Mouse (Mus musculus) stomach, embryonic 15.5 days (tissue): ENCODE measurements around the gene Tspan17. TPM values are rescaled to one million over a fixed set of nuclear protein-coding genes. Genes with fewer than 3 reads are reported as not detected.

Source experiments
- polyA plus RNA-seq: library from polyadenylated mRNA; unstranded; fragments of >200 nt; fragmentation: Nextera tagmentation; extraction: Ambion mirVana; gene quantifications from 2 replicates; pipeline ENCODE4 v1.2.1, GENCODE M21; 2015

The Tspan17 gene
- polyA plus RNA-seq, 1 experiment from 2014 or later: 14.7 TPM

Other genes starting within 250 kb of the Tspan17 start
- 109 and 115 TPM in 2 replicates for gene 4833439L19Rik, start 223.9 kb upstream of the Tspan17 start, polyA plus RNA-seq
- gene Arl10, start 214.4 kb upstream of the Tspan17 start, polyA plus RNA-seq: 25.9 and 26.3 TPM in 2 replicates
- gene Nop16, start 199.3 kb upstream of the Tspan17 start, polyA plus RNA-seq: 85.9 and 88.2 TPM in 2 replicates
- 193 and 207 TPM in 2 replicates for gene Higd2a, start 199.2 kb upstream of the Tspan17 start, polyA plus RNA-seq
- gene Cltb, start 178.0 kb upstream of the Tspan17 start, polyA plus RNA-seq: 62.5 and 82.6 TPM in 2 replicates
- gene Faf2, start 167.6 kb upstream of the Tspan17 start, polyA plus RNA-seq: 69.9 and 75.3 TPM in 2 replicates
- 69.1 and 76.4 TPM in 2 replicates for gene Rnf44, start 95.5 kb upstream of the Tspan17 start, polyA plus RNA-seq
- 7.9 and 8.7 TPM in 2 replicates for gene Cdhr2, start 87.9 kb upstream of the Tspan17 start, polyA plus RNA-seq
- gene Gprin1, start 39.5 kb upstream of the Tspan17 start, polyA plus RNA-seq: 0.77 and 0.80 TPM in 2 replicates
- gene Sncb, start 22.8 kb upstream of the Tspan17 start, polyA plus RNA-seq: 0.21 and 0.37 TPM in 2 replicates
- not detected in 2 replicates for gene Eif4e1b, start 5.4 kb upstream of the Tspan17 start, polyA plus RNA-seq
- gene Unc5a, start 160.0 kb downstream of the Tspan17 start, polyA plus RNA-seq: 4.0 TPM in 2 replicates
- 2.0 and 2.2 TPM in 2 replicates for gene Hk3, start 232.0 kb downstream of the Tspan17 start, polyA plus RNA-seq